Mouse (Mus musculus): ENCODE measurements around the gene Gm13279.
"Not testable (repeated sequence)": the region's sequence is repeated elsewhere in the genome, so short reads cannot be mapped to it uniquely, and the experiment has no call there.

Gm13279 gene

DNA sequence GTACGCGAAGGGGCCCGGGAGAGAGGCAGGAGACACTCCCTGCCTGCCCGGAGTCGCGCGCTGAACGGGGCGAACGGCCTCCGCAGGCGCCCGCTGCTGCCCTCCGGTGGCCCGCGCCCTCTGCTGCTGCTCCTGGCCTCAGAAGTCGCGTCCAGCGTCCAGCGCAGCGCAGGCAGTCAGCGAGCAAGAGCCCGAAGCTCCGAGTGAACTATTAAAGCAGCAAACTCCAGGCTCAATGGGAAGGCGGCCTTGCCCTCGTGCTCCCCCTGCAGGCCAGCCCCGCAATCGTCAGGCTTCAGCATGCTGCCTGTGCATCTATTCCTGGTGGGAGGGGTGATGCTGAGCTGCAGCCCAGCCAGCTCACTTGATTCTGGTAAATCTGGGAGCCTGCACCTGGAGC is at the start of gene Gm13279:
Gm13279 (plus strand) TSS at position 301 of the 400 bp plus-strand sequence.
- DNase-seq, result not testable (repeated sequence)

DNA sequence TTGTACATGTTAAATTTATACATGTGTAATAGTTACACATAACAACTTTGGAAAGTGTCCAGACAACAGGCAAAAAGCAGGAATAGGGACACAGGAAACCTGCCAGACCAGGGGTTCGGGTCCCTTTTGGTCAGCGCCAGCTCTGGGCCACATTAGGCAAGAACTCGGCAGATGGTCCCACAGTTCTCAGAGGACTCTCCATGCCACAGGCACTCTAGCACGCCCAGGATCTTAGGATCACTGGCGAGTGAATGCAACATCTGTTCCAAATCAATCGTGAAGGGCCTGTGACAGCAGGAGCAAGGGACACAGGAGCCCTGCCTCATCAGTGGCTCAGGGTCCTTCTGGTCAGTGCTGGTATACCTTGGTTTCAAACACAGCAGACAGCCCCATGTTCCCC is 47.3 kb upstream of the Gm13279 start:
- DNase-seq, result no peak

DNA sequence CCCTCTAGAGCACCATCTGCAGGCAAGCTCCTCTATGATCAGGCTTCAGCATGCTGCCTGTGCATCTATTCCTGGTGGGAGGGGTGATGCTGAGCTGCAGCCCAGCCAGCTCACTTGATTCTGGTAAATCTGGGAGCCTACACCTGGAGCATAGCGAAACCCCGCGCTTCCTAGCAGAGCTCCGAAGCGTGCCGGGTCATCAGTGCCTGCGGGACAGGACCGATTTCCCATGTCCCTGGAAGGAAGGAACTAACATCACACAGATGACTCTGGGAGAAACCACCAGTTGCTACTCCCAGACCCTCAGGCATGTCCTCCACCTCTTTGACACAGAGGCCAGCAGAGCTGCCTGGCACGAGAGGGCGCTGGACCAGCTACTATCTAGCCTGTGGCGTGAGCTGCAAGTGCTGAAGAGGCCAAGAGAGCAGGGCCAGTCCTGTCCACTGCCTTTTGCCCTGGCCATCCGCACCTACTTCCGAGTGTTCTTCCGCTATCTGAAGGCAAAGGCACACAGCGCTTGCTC is 42.3 kb upstream of the Gm13279 start, which contains the start of gene Gm13271:
Gm13271 (plus strand) TSS at position 51 of the 523 bp plus-strand sequence.
- DNase-seq, result peak; percentile 67 to 71

DNA sequence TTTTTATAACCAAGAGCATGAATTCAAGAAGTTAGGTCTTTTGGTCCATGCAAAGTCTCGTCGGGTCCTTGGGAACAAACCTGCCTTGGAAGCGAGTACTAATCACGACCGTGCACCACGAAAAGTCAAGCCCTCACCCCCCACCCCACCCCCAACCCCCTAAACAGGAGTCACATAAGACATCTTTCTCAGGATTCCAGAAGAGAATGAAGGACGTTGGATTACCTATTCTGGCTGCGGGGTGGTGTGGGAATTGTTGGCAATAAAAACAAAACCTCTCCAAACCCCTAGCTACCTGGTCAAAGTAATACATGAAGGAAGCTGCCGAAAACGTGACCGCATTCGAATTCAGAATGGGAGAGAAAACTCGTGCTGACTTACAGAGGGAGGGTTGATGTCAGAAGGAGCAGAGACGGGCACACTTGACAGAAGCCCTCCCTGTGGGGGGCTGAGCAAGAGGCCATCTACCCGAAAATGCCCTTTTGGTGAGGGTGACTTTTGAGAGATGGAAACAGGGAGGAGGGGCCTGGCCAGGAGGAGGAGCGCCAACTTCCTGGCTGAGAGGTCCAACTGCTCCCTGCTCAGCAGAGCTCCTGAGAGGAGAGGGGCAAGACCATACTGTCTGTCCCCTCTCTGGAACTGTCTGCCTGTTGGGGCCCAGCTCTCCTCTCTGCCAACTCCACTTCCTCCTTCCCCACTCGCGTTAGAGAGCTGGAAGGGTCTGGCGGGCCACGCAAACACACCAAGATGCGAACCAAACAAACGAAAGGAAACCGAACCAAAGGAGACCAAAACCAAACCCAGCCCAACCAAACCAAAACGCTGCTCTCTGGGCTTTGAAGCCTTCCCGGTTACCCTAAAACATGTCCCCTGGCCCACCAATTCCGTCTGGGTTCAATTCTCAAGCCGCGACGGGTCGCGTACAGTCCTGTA is 40.4 kb upstream of the Gm13279 start:
- peak in 1 of 2 experiments; percentile 12 for DNase-seq

DNA sequence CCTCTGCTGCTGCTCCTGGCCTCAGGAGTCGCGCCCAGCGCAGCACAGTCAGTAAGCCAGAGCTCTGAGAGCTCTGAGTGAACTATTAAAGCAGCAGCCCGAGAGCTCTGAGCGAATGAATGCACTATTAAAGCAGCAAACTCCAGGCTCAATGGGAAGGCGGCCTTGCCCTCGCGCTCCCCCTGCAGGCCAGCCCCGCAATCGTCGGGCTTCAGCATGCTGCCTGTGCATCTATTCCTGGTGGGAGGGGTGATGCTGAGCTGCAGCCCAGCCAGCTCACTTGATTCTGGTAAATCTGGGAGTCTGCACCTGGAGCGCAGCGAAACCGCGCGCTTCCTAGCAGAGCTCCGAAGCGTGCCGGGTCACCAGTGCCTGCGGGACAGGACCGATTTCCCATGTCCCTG is 39.6 kb upstream of the Gm13279 start:
- peak; percentile 90 to 93 for DNase-seq

DNA sequence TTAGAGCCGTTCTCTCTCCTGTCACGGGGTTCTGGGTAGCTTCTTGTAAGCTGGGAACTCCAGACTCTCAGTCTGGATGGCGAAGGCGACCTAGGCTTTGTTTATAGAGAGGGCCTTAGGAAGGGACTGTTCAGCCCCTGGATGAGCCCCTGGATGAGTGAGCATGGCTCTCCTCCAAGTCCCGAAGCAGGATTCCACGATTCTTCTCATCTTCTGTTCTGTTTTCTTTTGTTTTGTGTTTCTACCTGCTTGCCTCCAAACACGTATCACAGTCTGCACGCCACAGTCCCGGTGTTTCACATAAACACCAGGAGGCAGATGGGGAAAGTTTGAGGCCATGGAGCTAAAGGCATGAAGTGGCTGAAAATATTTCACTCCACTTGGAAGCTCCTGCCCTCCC is 38.4 kb upstream of the Gm13279 start:
- DNase-seq, result not testable (repeated sequence)

DNA sequence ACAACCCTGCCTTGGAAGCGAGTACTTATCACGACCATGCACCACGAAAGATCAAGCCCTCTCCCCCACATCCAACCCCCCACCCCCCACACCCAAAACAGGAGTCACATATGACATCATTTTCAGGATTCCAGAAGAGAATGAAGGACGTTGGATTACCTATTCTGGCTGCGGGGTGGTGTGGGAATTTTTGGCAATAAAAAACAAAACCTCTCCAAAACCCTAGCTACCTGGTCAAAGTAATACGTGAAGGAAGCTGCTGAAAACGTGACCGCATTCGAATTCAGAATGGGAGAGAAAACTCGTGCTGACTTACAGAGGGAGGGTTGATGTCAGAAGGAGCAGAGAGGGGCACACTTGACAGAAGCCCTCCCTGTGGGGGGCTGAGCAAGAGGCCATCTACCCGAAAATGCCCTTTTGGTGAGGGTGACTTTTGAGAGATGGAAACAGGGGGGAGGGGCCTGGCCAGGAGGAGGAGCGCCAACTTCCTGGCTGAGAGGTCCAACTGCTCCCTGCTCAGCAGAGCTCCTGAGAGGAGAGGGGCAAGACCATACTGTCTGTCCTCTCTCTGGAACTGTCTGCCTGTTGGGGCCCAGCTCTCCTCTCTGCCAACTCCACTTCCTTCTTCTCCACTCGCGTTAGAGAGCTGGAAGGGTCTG is 37.5 kb upstream of the Gm13279 start, which contains the start of gene Gm13283:
Gm13283 (plus strand) TSS at position 510 of the 659 bp plus-strand sequence.
- peak; percentile 33 to 42 for DNase-seq

DNA sequence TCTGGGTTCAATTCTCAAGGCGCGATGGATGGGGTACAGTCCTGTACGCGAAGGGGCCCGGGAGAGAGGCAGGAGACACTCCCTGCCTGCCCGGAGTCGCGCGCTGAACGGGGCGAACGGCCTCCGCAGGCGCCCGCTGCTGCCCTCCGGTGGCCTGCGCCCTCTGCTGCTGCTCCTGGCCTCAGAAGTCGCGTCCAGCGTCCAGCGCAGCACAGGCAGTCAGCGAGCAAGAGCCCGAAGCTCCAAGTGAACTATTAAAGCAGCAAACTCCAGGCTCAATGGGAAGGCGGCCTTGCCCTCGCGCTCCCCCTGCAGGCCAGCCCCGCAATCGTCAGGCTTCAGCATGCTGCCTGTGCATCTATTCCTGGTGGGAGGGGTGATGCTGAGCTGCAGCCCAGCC is 36.8 kb upstream of the Gm13279 start:
- DNase-seq, result peak; percentile 85

DNA sequence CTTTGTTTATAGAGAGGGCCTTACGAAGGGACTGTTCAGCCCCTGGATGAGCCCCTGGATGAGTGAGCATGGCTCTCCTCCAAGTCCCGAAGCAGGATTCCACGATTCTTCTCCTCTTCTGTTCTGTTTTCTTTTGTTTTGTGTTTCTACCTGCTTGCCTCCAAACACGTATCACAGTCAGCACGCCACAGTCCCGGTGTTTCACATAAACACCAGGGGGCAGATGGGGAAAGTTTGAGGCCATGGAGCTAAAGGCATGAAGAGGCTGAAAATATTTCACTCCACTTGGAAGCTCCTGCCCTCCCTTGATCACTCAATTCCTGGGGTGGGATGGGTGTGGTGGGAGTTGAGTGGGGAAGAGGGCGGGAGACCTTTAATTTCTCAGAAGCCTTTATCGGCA is 35.4 kb upstream of the Gm13279 start:
- DNase-seq, result peak; percentile 57 to 63

DNA sequence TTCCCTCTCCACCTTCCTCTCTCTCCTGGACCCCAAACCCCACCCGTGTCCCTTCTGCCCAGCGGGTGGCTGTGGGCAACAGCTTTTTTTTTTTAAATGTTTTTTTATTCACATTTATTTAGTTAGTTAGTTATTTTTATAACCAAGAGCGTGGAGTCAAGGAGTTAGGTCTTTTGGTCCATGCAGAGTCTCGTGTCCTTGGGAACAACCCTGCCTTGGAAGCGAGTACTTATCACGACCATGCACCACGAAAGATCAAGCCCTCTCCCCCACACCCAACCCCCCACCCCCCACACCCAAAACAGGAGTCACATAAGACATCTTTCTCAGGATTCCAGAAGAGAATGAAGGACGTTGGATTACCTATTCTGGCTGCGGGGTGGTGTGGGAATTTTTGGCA is 34.9 kb upstream of the Gm13279 start:
- DNase-seq, result not testable (repeated sequence)

DNA sequence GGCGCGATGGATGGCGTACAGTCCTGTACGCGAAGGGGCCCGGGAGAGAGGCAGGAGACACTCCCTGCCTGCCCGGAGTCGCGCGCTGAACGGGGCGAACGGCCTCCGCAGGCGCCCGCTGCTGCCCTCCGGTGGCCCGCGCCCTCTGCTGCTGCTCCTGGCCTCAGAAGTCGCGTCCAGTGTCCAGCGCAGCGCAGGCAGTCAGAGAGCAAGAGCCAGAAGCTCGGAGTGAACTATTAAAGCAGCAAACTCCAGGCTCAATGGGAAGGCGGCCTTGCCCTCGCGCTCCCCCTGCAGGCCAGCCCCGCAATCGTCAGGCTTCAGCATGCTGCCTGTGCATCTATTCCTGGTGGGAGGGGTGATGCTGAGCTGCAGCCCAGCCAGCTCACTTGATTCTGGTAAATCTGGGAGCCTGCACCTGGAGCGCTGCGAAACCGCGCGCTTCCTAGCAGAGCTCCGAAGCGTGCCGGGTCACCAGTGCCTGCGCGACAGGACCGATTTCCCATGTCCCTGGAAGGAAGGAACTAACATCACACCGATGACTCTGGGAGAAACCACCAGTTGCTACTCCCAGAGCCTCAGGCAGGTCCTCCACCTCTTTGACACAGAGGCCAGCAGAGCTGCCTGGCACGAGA is 33.7 kb upstream of the Gm13279 start:
- peak; percentile 70 to 79 for DNase-seq

DNA sequence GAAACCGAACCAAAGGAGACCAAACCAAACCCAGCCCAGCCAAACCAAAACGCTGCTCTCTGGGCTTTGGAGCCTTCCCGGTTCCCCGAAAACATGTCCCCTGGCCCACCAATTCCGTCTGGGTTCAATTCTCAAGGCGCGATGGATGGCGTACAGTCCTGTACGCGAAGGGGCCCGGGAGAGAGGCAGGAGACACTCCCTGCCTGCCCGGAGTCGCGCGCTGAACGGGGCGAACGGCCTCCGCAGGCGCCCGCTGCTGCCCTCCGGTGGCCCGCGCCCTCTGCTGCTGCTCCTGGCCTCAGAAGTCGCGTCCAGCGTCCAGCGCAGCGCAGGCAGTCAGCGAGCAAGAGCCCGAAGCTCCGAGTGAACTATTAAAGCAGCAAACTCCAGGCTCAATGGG is 23.7 kb upstream of the Gm13279 start, which contains the start of gene Gm13290:
Gm13290 (plus strand) TSS at position 301 of the 400 bp plus-strand sequence.
- DNase-seq, result not testable (repeated sequence)

DNA sequence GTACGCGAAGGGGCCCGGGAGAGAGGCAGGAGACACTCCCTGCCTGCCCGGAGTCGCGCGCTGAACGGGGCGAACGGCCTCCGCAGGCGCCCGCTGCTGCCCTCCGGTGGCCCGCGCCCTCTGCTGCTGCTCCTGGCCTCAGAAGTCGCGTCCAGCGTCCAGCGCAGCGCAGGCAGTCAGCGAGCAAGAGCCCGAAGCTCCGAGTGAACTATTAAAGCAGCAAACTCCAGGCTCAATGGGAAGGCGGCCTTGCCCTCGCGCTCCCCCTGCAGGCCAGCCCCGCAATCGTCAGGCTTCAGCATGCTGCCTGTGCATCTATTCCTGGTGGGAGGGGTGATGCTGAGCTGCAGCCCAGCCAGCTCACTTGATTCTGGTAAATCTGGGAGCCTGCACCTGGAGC is 20.6 kb upstream of the Gm13279 start, which contains the start of gene Gm13289:
Gm13289 (plus strand) TSS at position 301 of the 400 bp plus-strand sequence.
- not testable (repeated sequence) for DNase-seq

DNA sequence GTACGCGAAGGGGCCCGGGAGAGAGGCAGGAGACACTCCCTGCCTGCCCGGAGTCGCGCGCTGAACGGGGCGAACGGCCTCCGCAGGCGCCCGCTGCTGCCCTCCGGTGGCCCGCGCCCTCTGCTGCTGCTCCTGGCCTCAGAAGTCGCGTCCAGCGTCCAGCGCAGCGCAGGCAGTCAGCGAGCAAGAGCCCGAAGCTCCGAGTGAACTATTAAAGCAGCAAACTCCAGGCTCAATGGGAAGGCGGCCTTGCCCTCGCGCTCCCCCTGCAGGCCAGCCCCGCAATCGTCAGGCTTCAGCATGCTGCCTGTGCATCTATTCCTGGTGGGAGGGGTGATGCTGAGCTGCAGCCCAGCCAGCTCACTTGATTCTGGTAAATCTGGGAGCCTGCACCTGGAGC is 17.6 kb upstream of the Gm13279 start, which contains the start of gene Gm13272:
Gm13272 (plus strand) TSS at position 301 of the 400 bp plus-strand sequence.
- not testable (repeated sequence) for DNase-seq

DNA sequence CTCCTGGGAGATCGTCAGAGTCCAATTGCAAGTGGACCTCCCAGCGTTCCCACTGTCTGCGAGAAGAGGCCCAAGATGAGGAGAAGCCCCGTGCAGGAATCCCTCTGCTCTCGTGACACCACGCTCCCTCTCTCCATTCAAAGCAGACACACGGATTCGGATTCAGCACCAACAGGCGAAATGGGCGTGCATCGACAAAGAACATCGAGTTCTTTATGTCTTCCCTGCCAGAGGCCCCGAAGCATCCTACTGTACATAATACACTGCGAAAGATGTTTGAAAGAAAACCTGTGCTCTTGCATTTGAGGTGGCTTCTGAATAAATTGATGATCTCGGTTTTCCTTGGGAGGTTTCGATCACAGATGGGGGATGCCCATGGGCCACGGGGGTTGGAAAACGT is 16.9 kb upstream of the Gm13279 start:
- DNase-seq, result not testable (repeated sequence)

DNA sequence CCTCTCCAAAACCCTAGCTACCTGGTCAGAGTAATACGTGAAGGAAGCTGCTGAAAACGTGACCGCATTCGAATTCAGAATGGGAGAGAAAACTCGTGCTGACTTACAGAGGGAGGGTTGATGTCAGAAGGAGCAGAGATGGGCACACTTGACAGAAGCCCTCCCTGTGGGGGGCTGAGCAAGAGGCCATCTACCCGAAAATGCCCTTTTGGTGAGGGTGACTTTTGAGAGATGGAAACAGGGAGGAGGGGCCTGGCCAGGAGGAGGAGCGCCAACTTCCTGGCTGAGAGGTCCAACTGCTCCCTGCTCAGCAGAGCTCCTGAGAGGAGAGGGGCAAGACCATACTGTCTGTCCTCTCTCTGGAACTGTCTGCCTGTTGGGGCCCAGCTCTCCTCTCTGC is 15.4 kb upstream of the Gm13279 start, which contains the start of gene Ifnz:
Ifnz (plus strand) TSS at position 301 of the 400 bp plus-strand sequence.
- DNase-seq, result not testable (repeated sequence)

DNA sequence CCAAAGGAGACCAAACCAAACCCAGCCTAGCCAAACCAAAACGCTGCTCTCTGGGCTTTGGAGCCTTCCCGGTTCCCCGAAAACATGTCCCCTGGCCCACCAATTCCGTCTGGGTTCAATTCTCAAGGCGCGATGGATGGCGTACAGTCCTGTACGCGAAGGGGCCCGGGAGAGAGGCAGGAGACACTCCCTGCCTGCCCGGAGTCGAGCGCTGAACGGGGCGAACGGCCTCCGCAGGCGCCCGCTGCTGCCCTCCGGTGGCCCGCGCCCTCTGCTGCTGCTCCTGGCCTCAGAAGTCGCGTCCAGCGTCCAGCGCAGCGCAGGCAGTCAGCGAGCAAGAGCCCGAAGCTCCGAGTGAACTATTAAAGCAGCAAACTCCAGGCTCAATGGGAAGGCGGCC is 14.9 kb upstream of the Gm13279 start:
- DNase-seq, result not testable (repeated sequence)

DNA sequence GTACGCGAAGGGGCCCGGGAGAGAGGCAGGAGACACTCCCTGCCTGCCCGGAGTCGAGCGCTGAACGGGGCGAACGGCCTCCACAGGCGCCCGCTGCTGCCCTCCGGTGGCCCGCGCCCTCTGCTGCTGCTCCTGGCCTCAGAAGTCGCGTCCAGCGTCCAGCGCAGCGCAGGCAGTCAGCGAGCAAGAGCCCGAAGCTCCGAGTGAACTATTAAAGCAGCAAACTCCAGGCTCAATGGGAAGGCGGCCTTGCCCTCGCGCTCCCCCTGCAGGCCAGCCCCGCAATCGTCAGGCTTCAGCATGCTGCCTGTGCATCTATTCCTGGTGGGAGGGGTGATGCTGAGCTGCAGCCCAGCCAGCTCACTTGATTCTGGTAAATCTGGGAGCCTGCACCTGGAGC is 11.8 kb upstream of the Gm13279 start, which contains the start of gene Gm13276:
Gm13276 (plus strand) TSS at position 301 of the 400 bp plus-strand sequence.
- DNase-seq, result not testable (repeated sequence)

DNA sequence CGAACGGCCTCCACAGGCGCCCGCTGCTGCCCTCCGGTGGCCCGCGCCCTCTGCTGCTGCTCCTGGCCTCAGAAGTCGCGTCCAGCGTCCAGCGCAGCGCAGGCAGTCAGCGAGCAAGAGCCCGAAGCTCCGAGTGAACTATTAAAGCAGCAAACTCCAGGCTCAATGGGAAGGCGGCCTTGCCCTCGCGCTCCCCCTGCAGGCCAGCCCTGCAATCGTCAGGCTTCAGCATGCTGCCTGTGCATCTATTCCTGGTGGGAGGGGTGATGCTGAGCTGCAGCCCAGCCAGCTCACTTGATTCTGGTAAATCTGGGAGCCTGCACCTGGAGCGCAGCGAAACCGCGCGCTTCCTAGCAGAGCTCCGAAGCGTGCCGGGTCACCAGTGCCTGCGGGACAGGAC is 8.8 kb upstream of the Gm13279 start, which contains the start of gene Gm13277:
Gm13277 (plus strand) TSS at position 231 of the 400 bp plus-strand sequence.
- DNase-seq, result peak; percentile 71 to 76

DNA sequence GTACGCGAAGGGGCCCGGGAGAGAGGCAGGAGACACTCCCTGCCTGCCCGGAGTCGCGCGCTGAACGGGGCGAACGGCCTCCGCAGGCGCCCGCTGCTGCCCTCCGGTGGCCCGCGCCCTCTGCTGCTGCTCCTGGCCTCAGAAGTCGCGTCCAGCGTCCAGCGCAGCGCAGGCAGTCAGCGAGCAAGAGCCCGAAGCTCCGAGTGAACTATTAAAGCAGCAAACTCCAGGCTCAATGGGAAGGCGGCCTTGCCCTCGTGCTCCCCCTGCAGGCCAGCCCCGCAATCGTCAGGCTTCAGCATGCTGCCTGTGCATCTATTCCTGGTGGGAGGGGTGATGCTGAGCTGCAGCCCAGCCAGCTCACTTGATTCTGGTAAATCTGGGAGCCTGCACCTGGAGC is 5.9 kb upstream of the Gm13279 start, which contains the start of gene Gm13278:
Gm13278 (plus strand) TSS at position 301 of the 400 bp plus-strand sequence.
- DNase-seq, result not testable (repeated sequence)

DNA sequence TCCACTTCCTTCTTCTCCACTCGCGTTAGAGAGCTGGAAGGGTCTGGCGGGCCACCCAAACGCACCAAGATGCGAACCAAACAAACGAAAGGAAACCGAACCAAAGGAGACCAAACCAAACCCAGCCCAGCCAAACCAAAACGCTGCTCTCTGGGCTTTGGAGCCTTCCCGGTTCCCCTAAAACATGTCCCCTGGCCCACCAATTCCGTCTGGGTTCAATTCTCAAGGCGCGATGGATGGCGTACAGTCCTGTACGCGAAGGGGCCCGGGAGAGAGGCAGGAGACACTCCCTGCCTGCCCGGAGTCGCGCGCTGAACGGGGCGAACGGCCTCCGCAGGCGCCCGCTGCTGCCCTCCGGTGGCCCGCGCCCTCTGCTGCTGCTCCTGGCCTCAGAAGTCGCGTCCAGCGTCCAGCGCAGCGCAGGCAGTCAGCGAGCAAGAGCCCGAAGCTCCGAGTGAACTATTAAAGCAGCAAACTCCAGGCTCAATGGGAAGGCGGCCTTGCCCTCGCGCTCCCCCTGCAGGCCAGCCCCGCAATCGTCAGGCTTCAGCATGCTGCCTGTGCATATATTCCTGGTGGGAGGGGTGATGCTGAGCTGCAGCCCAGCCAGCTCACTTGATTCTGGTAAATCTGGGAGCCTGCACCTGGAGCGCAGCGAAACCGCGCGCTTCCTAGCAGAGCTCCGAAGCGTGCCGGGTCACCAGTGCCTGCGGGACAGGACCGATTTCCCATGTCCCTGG is 3.1 kb upstream of the Gm13279 start, which contains the start of gene Gm13275:
Gm13275 (plus strand) TSS at position 552 of the 740 bp plus-strand sequence.
- DNase-seq, result peak; percentile 67 to 74
